Mouse (Mus musculus) myocyte (in vitro differentiated cells): ENCODE data around the gene Tmbim1.
A peak's percentile ranks its signal among the peaks of the same experiment; 100 is the strongest.

Source experiments
- E2F4 ChIP-seq: IDR thresholded peaks from one replicate; pipeline ENCODE4 v1.6.1; 2011; ENCODE audit warnings: mild to moderate bottlenecking, control low read depth, moderate library complexity; ENCODE audit not compliant: insufficient read depth
- POLR2A ChIP-seq: IDR thresholded peaks from one replicate; pipeline ENCODE4 v1.6.1; 2011; ENCODE audit warnings: low read depth, mild to moderate bottlenecking, control low read depth, moderate library complexity; ENCODE audit not compliant: insufficient read length

- TF ChIP-seq POLR2A (peak; percentile 29), E2F4 (no peak)
Observed at GRCm38 (mm10) chr1:74292331-74293020, 12.9 kb downstream of the Tmbim1 start.
